Mouse (Mus musculus) cortical plate, adult 2 months (tissue): ENCODE results near the gene Slc25a34.

ENCODE experiments used
- CTCF ChIP-seq: fragments of 200-500 bp; IDR thresholded peaks from 2 replicates; pipeline ENCODE4 v1.5.1; 2011; ENCODE audit warnings: mild to moderate bottlenecking, control low read depth, low read length; ENCODE audit not compliant: insufficient read depth; ENCODE audit errors: extremely low read depth
- POLR2A ChIP-seq: fragments of 200-500 bp; IDR thresholded peaks from 2 replicates; pipeline ENCODE4 v1.6.1; 2011; ENCODE audit warnings: mild to moderate bottlenecking, low read length, control low read depth; ENCODE audit not compliant: insufficient read depth; ENCODE audit errors: extremely low read depth

DNA sequence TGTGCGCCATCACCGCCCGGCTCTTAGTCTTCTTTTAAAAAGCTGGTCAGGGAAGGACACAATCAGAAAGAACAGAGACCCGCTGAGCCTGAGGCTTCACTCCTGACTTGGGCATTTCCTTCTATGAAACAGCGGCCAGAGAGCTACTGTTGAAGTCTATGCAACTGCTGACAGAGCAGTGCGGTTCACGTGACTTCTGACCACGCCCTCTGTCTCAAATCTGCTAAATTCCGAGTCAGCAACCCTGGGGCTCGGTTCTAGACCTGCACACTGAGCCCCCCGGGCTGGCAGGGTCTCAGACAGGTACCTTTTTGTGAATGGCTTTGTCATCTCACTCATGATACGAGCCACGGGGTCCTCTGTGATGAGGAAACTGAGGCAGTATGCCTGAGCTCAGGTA is 48.7 kb upstream of the Slc25a34 start:
- no peak for TF ChIP-seq CTCF
- no peak for TF ChIP-seq POLR2A
